Mouse (Mus musculus) midbrain, embryonic 14.5 days (tissue): ENCODE measurements around the gene Gm10447. TPM values are rescaled to one million over a fixed set of nuclear protein-coding genes. Genes with fewer than 3 reads are reported as not detected.

Experiments
- ATAC-seq: fragments of 200-750 bp; cut with Nextera tagmentation; 2 replicates; pipeline ENCODE4 v1.8.0; 2017; ENCODE audit warnings: moderate number of reproducible peaks, moderate library complexity; ENCODE audit not compliant: low FRiP score, low TSS enrichment
- DNase-seq: peaks from one replicate; pipeline ENCODE4 v3.0.0-alpha.2; 2015
- H3K27ac ChIP-seq: fragments of 300-500 bp; sonication (generic); replicated peaks from 2 replicates; pipeline ENCODE4 v1.5.1; 2014; ENCODE audit warnings: mild to moderate bottlenecking, low read depth, low read length, moderate library complexity
- H3K27me3 ChIP-seq: fragments of 300-500 bp; sonication (generic); 2 replicates; pipeline ENCODE4 v1.6.1; 2014; ENCODE audit warnings: low read length, control low read depth, mixed read lengths; ENCODE audit not compliant: control insufficient read depth, insufficient read depth
- H3K36me3 ChIP-seq: fragments of 300-500 bp; sonication (generic); 2 replicates; pipeline ENCODE4 v1.6.1; 2014; ENCODE audit warnings: low read length, control low read depth; ENCODE audit not compliant: control insufficient read depth, insufficient read depth
- H3K4me1 ChIP-seq: fragments of 300-500 bp; sonication (generic); 2 replicates; pipeline ENCODE4 v1.6.1; 2014; ENCODE audit warnings: mild to moderate bottlenecking, antibody characterized with exemption, low read length, control low read depth; ENCODE audit not compliant: control insufficient read depth, insufficient read depth
- H3K4me2 ChIP-seq: fragments of 300-500 bp; sonication (generic); 2 replicates; pipeline ENCODE4 v1.6.1; 2014; ENCODE audit warnings: mild to moderate bottlenecking, low read length, moderate library complexity
- H3K4me3 ChIP-seq: fragments of 300-500 bp; sonication (generic); replicated peaks from 2 replicates; pipeline ENCODE4 v1.5.1; 2014; ENCODE audit warnings: low read depth, low read length
- H3K9ac ChIP-seq: fragments of 300-500 bp; sonication (generic); replicated peaks from 2 replicates; pipeline ENCODE4 v1.6.1; 2014; ENCODE audit warnings: mild to moderate bottlenecking, low read length, moderate library complexity
- H3K9me3 ChIP-seq: fragments of 300-500 bp; sonication (generic); 2 replicates; pipeline ENCODE4 v1.6.1; 2016; ENCODE audit warnings: low read length, control low read depth, mixed read lengths; ENCODE audit not compliant: control insufficient read depth
- WGBS: fragments of 180-500 bp; shearing (Covaris S2); extraction: QIAGEN DNeasy Blood & Tissue Kit; methylation state at CpG from one replicate; pipeline ENCODE4 v1.1.7; 2014; 5-methylcytosine and 5-hydroxymethylcytosine counted together
- polyA plus RNA-seq: library from polyadenylated mRNA; unstranded; fragments of >200 nt; fragmentation: Nextera tagmentation; extraction: Ambion mirVana; gene quantifications from 2 replicates; pipeline ENCODE4 v1.2.1, GENCODE M21; 2014

Gm10447 gene
- polyA plus RNA-seq, 1 experiment from 2014 or later: not detected

- H3K4me1 ChIP-seq: no peaks in the 10 kb centered on the region
- no peaks in the 10 kb centered on the region for H3K27me3 ChIP-seq
- 38% methylated on average over 6 of the region's 6 CpGs for WGBS
- no peaks in the 10 kb centered on the region for H3K36me3 ChIP-seq
- no peak overlapping the region for H3K9ac ChIP-seq
- no peaks in the 10 kb centered on the region for H3K9me3 ChIP-seq
- DNase-seq: no peak
- no peak overlapping the region for H3K27ac ChIP-seq
- no peak for ATAC-seq
- no peak overlapping the region for H3K4me3 ChIP-seq
- H3K4me2 ChIP-seq: no peak overlapping the region
Measured at GRCm38 (mm10) chr11:53443861-53444260, 13.0 kb downstream of the Gm10447 start.

- H3K4me2 ChIP-seq: no peak overlapping the region
- no peak for DNase-seq
- H3K9me3 ChIP-seq: no peaks in the 10 kb centered on the region
- H3K4me1 ChIP-seq: no peaks in the 10 kb centered on the region
- no peak overlapping the region for H3K4me3 ChIP-seq
- H3K27me3 ChIP-seq: no peaks in the 10 kb centered on the region
- no peak overlapping the region for H3K27ac ChIP-seq
- H3K9ac ChIP-seq: no peak overlapping the region
- 59% methylated on average over 12 of the region's 12 CpGs for WGBS
- no peak for ATAC-seq
- no peaks in the 10 kb centered on the region for H3K36me3 ChIP-seq
Measured at GRCm38 (mm10) chr11:53441921-53442320, 15.0 kb downstream of the Gm10447 start.

- Histone ChIP-seq H3K9ac (no peak overlapping the region), H3K4me2 (no peak overlapping the region), H3K36me3 (no peaks in the 10 kb centered on the region), H3K9me3 (no peaks in the 10 kb centered on the region), H3K4me1 (0 out of 2 replicates have a peak, but pooled peaks cover 5% of the 10 kb centered on the region), H3K27me3 (no peaks in the 10 kb centered on the region), H3K4me3 (no peak overlapping the region), H3K27ac (no peak overlapping the region)
- ATAC-seq: no peak
- 93% methylated on average over 6 of the region's 6 CpGs for WGBS
- DNase-seq: no peak
Measured at GRCm38 (mm10) chr11:53436338-53436737, 20.6 kb downstream of the Gm10447 start.

GRCm38 (mm10) chr11:53435504-53435903, 21.4 kb downstream of the Gm10447 start:
- H3K4me3 ChIP-seq: no peak overlapping the region
- no peak overlapping the region for H3K9ac ChIP-seq

GRCm38 (mm10) chr11:53433057-53433456, 23.9 kb downstream of the Gm10447 start:
- no peaks in the 10 kb centered on the region for H3K27me3 ChIP-seq
- H3K9ac ChIP-seq: no peak overlapping the region
- ATAC-seq (no peak), DNase-seq (no peak)
- WGBS: 64% methylated on average over 6 of the region's 6 CpGs
- H3K4me2 ChIP-seq: no peak overlapping the region
- H3K9me3 ChIP-seq: no peaks in the 10 kb centered on the region
- no peak overlapping the region for H3K27ac ChIP-seq
- peaks cover 9% of the 10 kb centered on the region for H3K36me3 ChIP-seq
- H3K4me1 ChIP-seq: peaks cover 11% of the 10 kb centered on the region
- no peak overlapping the region for H3K4me3 ChIP-seq

More at GRCm38 (mm10) chr11:53435504-53435903, 21.4 kb downstream of the Gm10447 start:
- 93% methylated on average over 8 of the region's 8 CpGs for WGBS
- H3K4me2 ChIP-seq: no peak overlapping the region
- no peaks in the 10 kb centered on the region for H3K27me3 ChIP-seq
- H3K27ac ChIP-seq: no peak overlapping the region
- H3K36me3 ChIP-seq: no peaks in the 10 kb centered on the region
- ATAC-seq (no peak), DNase-seq (no peak)
- no peaks in the 10 kb centered on the region for H3K9me3 ChIP-seq
- 0 out of 2 replicates have a peak, but pooled peaks cover 6% of the 10 kb centered on the region for H3K4me1 ChIP-seq

- peaks cover 11% of the 10 kb centered on the region for H3K4me1 ChIP-seq
- no peaks in the 10 kb centered on the region for H3K9me3 ChIP-seq
- peak overlapping the region; percentile 80 for H3K27ac ChIP-seq
- peak overlapping the region; percentile 97 for H3K4me3 ChIP-seq
- DNase-seq: no peak
- peak overlapping the region; percentile 36 for H3K9ac ChIP-seq
- no peaks in the 10 kb centered on the region for H3K27me3 ChIP-seq
- ATAC-seq: no peak; the same call in 1 of the 2 replicates
- WGBS: 20% methylated on average over 9 of the region's 9 CpGs
- H3K4me2 ChIP-seq: peak overlapping the region; percentile 92
- peaks cover 18% of the 10 kb centered on the region for H3K36me3 ChIP-seq
Measured at GRCm38 (mm10) chr11:53431347-53432056, 25.4 kb downstream of the Gm10447 start.

- Histone ChIP-seq H3K9me3 (no peaks in the 10 kb centered on the region), H3K4me3 (peak within 1 kb of the TSS; percentile 97), H3K36me3 (peaks cover 19% of the 10 kb centered on the region), H3K9ac (peak within 1 kb of the TSS; percentile 89), H3K27ac (peak within 1 kb of the TSS; percentile 80), H3K27me3 (no peaks in the 10 kb centered on the region), H3K4me2 (peak within 1 kb of the TSS; percentile 92), H3K4me1 (peaks cover 11% of the 10 kb centered on the region)
- under 1% methylated on average over 44 of the region's 44 CpGs for WGBS
- peak; percentile 100 for DNase-seq
- ATAC-seq: peak; percentile 97
Measured at GRCm38 (mm10) chr11:53430670-53431346, 26.1 kb downstream of the Gm10447 start, which contains the start of the genes Uqcrq and Gdf9. Gene Uqcrq, minus strand, starts transcription at chr11:53430831. Gene Gdf9, plus strand, starts transcription at chr11:53431023.

- Histone ChIP-seq H3K36me3 (peaks cover 19% of the 10 kb centered on the region), H3K4me3 (peak overlapping the region; percentile 97), H3K27ac (peak overlapping the region; percentile 80), H3K9ac (peak overlapping the region; percentile 89), H3K27me3 (no peaks in the 10 kb centered on the region), H3K4me1 (peaks cover 11% of the 10 kb centered on the region), H3K9me3 (no peaks in the 10 kb centered on the region), H3K4me2 (peak overlapping the region; percentile 92)
- whole genome bisulfite sequencing: under 1% methylated on average over 34 of the region's 34 CpGs
- peak; percentile 54 for ATAC-seq
- DNase-seq: no peak
Measured at GRCm38 (mm10) chr11:53430300-53430669, 26.6 kb downstream of the Gm10447 start.
